Comparison of ENCODE assay signal across 20 mouse cellular contexts in genomic region chr8:84048171-84048570, GRCm38 (mm10). TPM values are rescaled to one million over a fixed set of nuclear protein-coding genes. Genes with fewer than 3 reads are reported as not detected.
"Had no signal": no experiment of that assay in that cellular context is flagged by ENCODE, and none has a peak within 500 bp of the region (broad histone marks: within the 10 kb centered on the region; RNA-seq: fewer than 3 reads in every experiment).

No protein-coding gene starts in this region.

- DNase-seq: liver, postnatal 0 days; lung, adult 2 months; lung, postnatal 14 days; lung, postnatal 36 days; right cerebral cortex, postnatal 14 days; spleen, adult 18-20 months; thymus, adult 18-20 months; thymus, postnatal 14 days; thymus, postnatal 36 days had no signal

- H3K4me3 ChIP-seq: lung, embryonic 15.5 days; megakaryocyte, embryonic 14.5 days; midbrain, embryonic 13.5 days; midbrain, embryonic 15.5 days; neural tube, embryonic 12.5 days had no signal

- H3K36me3 ChIP-seq: lung, embryonic 15.5 days; midbrain, embryonic 13.5 days; midbrain, embryonic 15.5 days; neural tube, embryonic 12.5 days had no signal

RNA-seq across cellular contexts. Expression of gene Rln3, which starts 3.4 kb away (rescaled TPM):
- total RNA-seq: megakaryocyte progenitor cell, adult 5-6 weeks; monocyte, adult 5-6 weeks; neutrophil, adult 5-6 weeks had no signal
- polyA plus RNA-seq: liver, postnatal 0 days; lung, embryonic 15.5 days; macrophage; midbrain, embryonic 11.5 days; midbrain, embryonic 13.5 days; neural tube, embryonic 12.5 days; stomach, embryonic 14.5 days had no signal

RNA-seq across cellular contexts. Expression of gene Palm3, which starts 26.9 kb away (rescaled TPM):
- total RNA-seq: megakaryocyte progenitor cell, adult 5-6 weeks had no signal
